Mouse (Mus musculus) NIH3T3 (cell line): Measurements from ENCODE around the gene Ppfia1.
A peak's percentile ranks its signal among the peaks of the same experiment; 100 is the strongest.

Experiments
- DNase-seq: peaks from one replicate; pipeline ENCODE4 v3.0.0-alpha.2; 2012; ENCODE audit warnings: low read depth

Ppfia1 gene

GRCm38 (mm10) chr7:144489067-144489774 lies 64.3 kb downstream of the Ppfia1 start:
- peak; percentile 5 for DNase-seq

DNA sequence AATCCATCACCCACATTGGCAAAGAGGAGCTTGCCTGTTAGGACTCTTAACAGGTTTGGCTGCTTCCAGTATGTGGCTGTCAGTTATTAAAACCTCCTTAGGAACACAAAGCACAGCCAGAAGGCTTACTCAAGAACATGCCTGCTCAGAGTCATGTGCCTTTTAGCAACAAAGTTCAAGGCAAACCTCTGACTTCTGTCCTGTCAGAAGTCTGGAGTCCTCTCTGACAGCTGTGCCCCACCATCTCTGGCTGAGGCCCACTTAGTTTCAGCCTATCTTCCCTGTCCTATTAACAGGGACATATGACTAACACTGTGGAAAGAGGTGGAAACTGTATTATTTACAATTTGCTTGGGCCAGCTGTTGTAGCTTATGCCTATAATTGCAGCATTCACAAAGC lies 73.2 kb downstream of the Ppfia1 start:
- DNase-seq: peak; percentile 50

- DNase-seq: no peak
These were observed 74.0 kb downstream of the Ppfia1 start for GRCm38 (mm10) chr7:144479569-144479968.

GRCm38 (mm10) chr7:144475741-144476140 lies 77.8 kb downstream of the Ppfia1 start:
- DNase-seq: no peak

GRCm38 (mm10) chr7:144473486-144473885 lies 80.0 kb downstream of the Ppfia1 start:
- no peak for DNase-seq

GRCm38 (mm10) chr7:144471103-144471502 lies 82.4 kb downstream of the Ppfia1 start:
- no peak for DNase-seq

- peak; percentile 93 for DNase-seq
These were observed 82.9 kb downstream of the Ppfia1 start, which contains the start of gene Cttn for GRCm38 (mm10) chr7:144470545-144471059. Cttn (minus strand) TSS chr7:144471009.

DNA sequence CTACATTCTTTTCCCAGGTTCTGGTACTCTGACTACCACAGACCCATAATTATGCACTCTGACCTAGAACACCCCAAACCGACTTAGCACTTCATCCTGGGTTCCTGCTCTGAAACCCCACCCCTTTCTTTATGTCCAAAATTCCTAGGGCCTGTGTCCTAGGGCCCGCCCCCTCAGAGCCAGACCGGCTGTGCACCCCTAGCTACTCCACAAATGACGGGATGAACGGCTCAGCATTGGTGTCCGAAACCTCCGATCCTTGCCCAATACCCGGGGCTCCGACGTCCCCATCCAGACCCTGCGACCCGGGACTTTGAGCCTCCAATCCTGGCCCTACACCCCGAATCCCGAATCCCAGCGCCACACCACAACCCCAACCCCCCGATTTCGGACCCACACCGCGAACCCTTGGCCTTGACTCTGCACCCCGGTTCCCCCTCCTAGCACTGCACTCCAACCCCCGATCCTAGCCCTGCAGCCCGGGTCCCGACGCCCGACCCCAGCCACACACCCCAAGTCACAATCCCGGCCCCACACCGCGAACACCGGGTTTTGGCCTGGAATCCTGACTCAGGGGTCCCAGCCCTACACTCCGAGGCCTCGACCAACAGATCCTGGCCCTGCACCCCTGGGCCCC lies 83.5 kb downstream of the Ppfia1 start:
- peak; percentile 70 for DNase-seq

- peak; percentile 70 for DNase-seq
These were observed 84.3 kb downstream of the Ppfia1 start for GRCm38 (mm10) chr7:144469181-144469641.

DNA sequence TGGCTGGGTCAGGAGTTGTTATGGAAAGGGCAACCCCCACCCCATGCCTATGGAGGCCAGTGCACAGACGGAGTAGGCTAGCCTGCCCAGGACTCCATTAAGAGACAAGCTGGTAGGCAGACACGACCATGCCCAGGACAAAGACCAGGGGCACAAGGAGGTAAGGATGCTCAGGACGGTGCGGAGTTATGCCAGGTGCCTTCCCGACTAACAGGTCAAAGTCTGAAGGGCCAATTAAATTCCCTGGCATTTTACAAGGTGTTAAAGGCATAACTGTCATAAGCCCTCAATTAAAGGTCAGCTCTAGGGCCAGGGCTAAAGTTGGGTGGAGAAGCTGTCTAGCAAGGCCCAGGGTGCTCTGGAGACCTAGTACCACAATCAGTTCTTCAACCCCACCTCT lies 84.8 kb downstream of the Ppfia1 start:
- no peak for DNase-seq

- DNase-seq: no peak
These were observed 91.0 kb downstream of the Ppfia1 start for GRCm38 (mm10) chr7:144462577-144462976.

DNA sequence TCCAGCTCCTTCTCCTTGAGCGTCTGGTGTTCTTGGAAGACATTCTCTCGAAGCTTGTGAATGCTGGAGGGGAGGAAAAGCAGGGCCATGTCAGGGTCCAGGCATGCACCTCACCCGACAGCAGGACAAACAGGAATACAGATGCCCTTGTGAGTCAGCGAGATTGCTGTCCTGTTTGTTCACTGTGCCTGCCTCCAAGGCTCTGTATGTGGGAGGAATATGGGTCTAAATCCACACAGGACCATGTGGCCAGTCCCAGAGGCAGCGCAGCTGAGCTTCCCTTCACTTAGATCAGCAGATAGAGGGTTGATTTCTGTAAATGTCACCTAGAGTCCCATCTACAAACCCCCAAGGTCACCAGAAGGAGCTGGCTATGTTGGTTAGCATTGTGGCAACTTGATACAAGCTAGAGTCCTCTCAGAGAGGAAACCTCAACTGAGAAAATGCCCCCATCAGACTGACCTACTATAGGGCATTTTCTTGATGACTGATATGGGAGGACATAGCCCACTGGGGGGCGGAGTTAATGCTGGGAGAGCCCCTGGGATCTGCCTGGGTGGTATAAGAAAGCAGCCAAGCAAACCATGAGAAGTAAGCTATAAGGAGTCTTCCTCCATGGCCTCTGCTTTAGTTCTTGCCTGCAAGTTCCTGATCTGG lies 92.2 kb downstream of the Ppfia1 start:
- DNase-seq: no peak

- DNase-seq: no peak
These were observed 94.6 kb downstream of the Ppfia1 start for GRCm38 (mm10) chr7:144458881-144459280.

DNA sequence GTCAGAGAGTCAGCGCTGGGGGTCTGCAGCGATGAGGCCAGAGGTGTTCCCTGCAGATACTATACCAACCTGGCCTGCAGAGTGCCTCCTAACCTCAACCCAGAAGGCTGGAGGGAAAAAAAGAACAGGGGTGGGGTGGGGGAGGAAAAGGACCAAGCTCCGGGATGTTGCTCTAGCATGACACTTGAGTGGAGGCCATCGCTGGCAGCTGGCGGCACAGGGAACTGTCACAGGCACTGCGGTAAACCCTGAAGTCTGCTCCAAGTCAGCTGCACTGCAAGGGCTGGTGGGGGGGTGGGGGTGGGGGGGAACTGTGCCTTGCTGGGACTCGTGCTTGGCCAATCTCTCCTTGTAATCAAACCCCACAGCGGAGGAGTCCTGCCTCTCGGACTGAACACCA lies 102.9 kb downstream of the Ppfia1 start:
- no peak for DNase-seq

GRCm38 (mm10) chr7:144449637-144450570 lies 103.6 kb downstream of the Ppfia1 start:
- DNase-seq: no peak

- no peak for DNase-seq
These were observed 105.3 kb downstream of the Ppfia1 start for GRCm38 (mm10) chr7:144448186-144448585.

- DNase-seq: no peak
These were observed 106.4 kb downstream of the Ppfia1 start for GRCm38 (mm10) chr7:144447146-144447545.

- no peak for DNase-seq
These were observed 108.7 kb downstream of the Ppfia1 start for GRCm38 (mm10) chr7:144444788-144445187.

DNA sequence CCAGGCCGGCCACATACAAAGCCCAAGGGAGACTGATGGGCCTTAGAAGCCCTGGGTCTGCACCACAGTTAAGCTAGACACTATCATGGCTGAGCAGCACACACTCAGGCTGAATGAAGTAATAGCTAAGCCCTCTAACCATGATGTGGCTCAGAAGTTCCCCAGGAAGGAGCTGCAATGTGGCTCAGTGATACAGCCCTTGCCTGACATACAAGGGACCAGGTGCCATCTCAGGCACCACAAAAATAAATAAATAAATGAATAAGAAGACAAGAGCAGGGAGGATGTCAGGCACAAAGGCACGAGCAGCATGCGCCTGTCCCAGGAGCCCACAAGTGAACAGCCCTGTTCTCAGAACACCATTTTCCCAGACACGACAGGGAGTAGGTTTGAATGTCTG lies 111.6 kb downstream of the Ppfia1 start:
- DNase-seq: no peak

DNA sequence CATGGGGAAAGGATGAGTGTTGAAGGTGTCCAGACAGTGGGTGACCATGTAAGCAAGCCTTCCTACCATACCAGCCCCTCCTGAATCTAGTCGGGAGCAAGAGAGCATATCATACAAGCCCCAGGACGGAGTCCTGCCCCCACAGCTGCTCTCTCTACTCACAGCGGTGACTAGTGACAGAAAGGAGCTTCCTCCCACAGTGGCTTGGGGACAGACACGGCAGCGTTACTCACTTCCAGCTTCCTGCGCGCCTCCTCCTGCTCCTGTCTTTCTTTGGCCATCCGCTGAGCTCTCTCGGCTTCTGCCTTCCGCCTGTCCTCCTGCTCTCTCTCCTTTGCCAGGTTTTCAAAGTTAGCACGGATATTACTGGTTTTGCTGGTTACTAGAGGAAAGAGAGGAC lies 112.1 kb downstream of the Ppfia1 start:
- DNase-seq: no peak

DNA sequence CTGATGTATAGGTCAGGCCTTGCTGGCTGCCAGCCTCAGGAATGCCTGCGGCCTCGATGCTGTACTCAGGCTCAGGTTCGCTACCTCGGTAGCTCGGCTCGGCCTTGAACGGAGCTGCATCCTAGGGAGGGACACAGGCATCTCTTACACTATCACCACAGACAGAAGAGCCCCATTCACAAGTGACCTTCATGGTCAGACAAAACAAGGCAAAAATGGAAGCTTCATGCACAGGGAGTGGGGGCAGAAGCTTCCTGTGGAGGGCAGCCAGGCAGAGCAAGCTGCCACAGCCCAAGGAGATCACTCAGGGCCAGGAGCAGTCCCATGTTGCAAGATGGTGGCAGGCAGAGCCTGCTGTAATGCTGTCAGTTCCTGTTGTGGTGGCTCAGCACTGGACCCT lies 114.7 kb downstream of the Ppfia1 start:
- no peak for DNase-seq

GRCm38 (mm10) chr7:144432920-144433319 lies 120.6 kb downstream of the Ppfia1 start:
- no peak for DNase-seq
